Mouse (Mus musculus) small intestine, adult 2 months (tissue): ENCODE data around the gene Mob1b.

Source experiments
- CTCF ChIP-seq: fragments of 200-500 bp; IDR thresholded peaks from 2 replicates; pipeline ENCODE4 v1.5.1; 2012; ENCODE audit warnings: low read depth, mild to moderate bottlenecking, control low read depth, inconsistent platforms, low read length, moderate library complexity, mixed read lengths; ENCODE audit not compliant: insufficient replicate concordance, insufficient read length; ENCODE audit errors: extremely low read depth
- POLR2A ChIP-seq: fragments of 200-500 bp; IDR thresholded peaks from 2 replicates; pipeline ENCODE4 v1.6.1; 2012; ENCODE audit warnings: low read depth, mild to moderate bottlenecking, control low read depth, inconsistent platforms, low read length, moderate library complexity

DNA sequence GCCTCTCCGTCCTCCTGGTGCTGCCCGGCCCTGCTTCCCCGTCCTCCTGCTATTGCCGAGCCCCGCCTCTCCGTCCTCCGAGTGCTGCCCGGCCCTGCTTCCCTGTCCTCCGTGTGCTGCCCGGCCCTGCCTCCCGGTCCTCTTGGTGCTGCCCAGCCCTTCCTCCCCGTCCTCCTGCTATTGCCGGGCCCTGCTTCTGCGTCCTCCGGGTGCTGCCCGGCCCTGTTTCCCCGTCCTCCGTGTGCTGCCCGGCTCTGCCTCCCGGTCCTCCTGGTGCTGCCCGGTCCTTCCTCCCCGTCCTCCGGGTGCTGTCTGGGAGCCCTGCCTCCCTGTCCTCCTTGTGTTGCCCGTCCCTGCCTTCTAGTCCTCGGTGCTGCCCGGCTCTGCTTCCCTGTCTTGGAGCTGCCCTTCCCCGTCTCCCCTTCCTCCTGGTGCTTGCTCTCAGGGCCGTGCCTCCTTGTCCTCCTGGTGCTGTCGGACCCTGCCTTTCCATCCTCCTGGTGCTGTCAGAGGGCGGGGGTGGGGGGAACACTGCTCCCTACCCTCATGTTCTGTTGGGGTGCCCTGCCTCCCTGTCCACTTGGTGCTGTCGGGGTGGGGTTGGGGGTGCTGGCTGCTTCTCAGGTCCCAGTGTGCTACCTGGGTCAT lies 1.0 kb downstream of the Mob1b start:
- TF ChIP-seq CTCF (no peak), POLR2A (no peak)
